Mouse (Mus musculus) MEL (cell line): ENCODE results near the gene Hacl1. TPM values are rescaled to one million over a fixed set of nuclear protein-coding genes. Genes with fewer than 3 reads are reported as not detected.

ENCODE experiments used
- DNase-seq: peaks from one replicate; pipeline ENCODE4 v3.0.0; 2011; ENCODE audit warnings: low read depth, low spot score
- H3K27ac ChIP-seq: 2 replicates; pipeline ENCODE4 v1.5.1; 2012; ENCODE audit warnings: low read depth, mild to moderate bottlenecking, control low read depth, low read length, moderate library complexity; ENCODE audit not compliant: control insufficient read depth
- H3K27me3 ChIP-seq, 2 experiments: fragments of 150-350 bp in 1 of 2; sonication (generic) in 1 of 2; 2 replicates each; pipeline ENCODE4 v1.6.1; 2012; ENCODE audit warnings: low read length in 2 of 2, mild to moderate bottlenecking in 2 of 2, improper control_type of control experiment in 1 of 2, moderate library complexity in 1 of 2; ENCODE audit not compliant: insufficient read depth in 2 of 2, control insufficient read depth in 1 of 2
- H3K36me3 ChIP-seq, 2 experiments: 2 replicates each; pipeline ENCODE4 v1.6.1; 2012 to 2014; ENCODE audit warnings: low read length in 2 of 2, improper control_type of control experiment in 1 of 2, inconsistent platforms in 1 of 2, mild to moderate bottlenecking in 1 of 2; ENCODE audit not compliant: insufficient read depth in 2 of 2, control insufficient read depth in 1 of 2
- H3K4me1 ChIP-seq, 2 experiments: fragments of 150-350 bp in 1 of 2; sonication (generic) in 1 of 2; 2 replicates each; pipeline ENCODE4 v1.6.1; 2012; ENCODE audit warnings: low read length in 2 of 2, improper control_type of control experiment in 1 of 2, mild to moderate bottlenecking in 1 of 2; ENCODE audit not compliant: insufficient read depth in 2 of 2, control insufficient read depth in 1 of 2
- H3K4me3 ChIP-seq, 2 experiments: fragments of 150-350 bp in 1 of 2; sonication (generic) in 1 of 2; 2 replicates each; pipeline ENCODE4 v1.5.1; 2012; ENCODE audit warnings: low read depth in 2 of 2, low read length in 2 of 2, mild to moderate bottlenecking in 2 of 2, moderate library complexity in 2 of 2, control low read depth in 1 of 2, improper control_type of control experiment in 1 of 2; ENCODE audit not compliant: control insufficient read depth in 1 of 2, insufficient read depth in 1 of 2
- H3K79me2 ChIP-seq: 2 replicates; pipeline ENCODE4 v1.6.1; 2012; ENCODE audit warnings: mild to moderate bottlenecking, low read length, moderate library complexity; ENCODE audit not compliant: control insufficient read depth, poor library complexity, insufficient read depth
- H3K9ac ChIP-seq: 2 replicates; pipeline ENCODE4 v1.6.1; 2012; ENCODE audit warnings: low read depth, mild to moderate bottlenecking, control low read depth, low read length, moderate library complexity; ENCODE audit not compliant: control insufficient read depth, poor library complexity, severe bottlenecking
- H3K9me3 ChIP-seq: fragments of 150-350 bp; sonication (generic); replicated peaks from 2 replicates; pipeline ENCODE4 v1.6.1; 2012; ENCODE audit warnings: mild to moderate bottlenecking, low read length, improper control_type of control experiment, moderate library complexity; ENCODE audit not compliant: insufficient read depth
- CHD1 ChIP-seq: IDR thresholded peaks from 2 replicates; pipeline ENCODE4 v1.6.1; 2012; ENCODE audit warnings: low read depth, mild to moderate bottlenecking, inconsistent platforms, low read length, improper control_type of control experiment
- CHD2 ChIP-seq: IDR thresholded peaks from 2 replicates; pipeline ENCODE4 v1.6.1; 2011; ENCODE audit warnings: low read length, improper control_type of control experiment
- JUND ChIP-seq: IDR thresholded peaks from 2 replicates; pipeline ENCODE4 v1.6.1; 2011; ENCODE audit warnings: low read depth, mild to moderate bottlenecking, improper control_type of control experiment, low read length
- KAT2A ChIP-seq: conservative IDR thresholded peaks from 2 replicates; pipeline ENCODE4 v1.6.1; 2012; ENCODE audit warnings: low read depth, low read length, improper control_type of control experiment, inconsistent platforms
- MAFK ChIP-seq: IDR thresholded peaks from 2 replicates; pipeline ENCODE4 v1.6.1; 2011; ENCODE audit warnings: low read depth, mild to moderate bottlenecking, low read length, improper control_type of control experiment, borderline replicate concordance
- NELFE ChIP-seq: IDR thresholded peaks from 2 replicates; pipeline ENCODE4 v1.6.1; 2011; ENCODE audit warnings: low read depth, low read length, improper control_type of control experiment
- NRF1 ChIP-seq: IDR thresholded peaks from 2 replicates; pipeline ENCODE4 v1.6.1; 2014; ENCODE audit warnings: low read depth, mild to moderate bottlenecking, inconsistent platforms, low read length, improper control_type of control experiment, moderate library complexity; ENCODE audit not compliant: poor library complexity, insufficient read depth, severe bottlenecking
- POLR2A ChIP-seq, 2 experiments: IDR thresholded peaks; 2 replicates each; pipeline ENCODE4 v1.6.1; 2011 to 2012; ENCODE audit warnings: low read length in 2 of 2, mild to moderate bottlenecking in 2 of 2, control low read depth in 1 of 2, improper control_type of control experiment in 1 of 2, low read depth in 1 of 2, moderate library complexity in 1 of 2; ENCODE audit not compliant: control insufficient read depth in 1 of 2, insufficient read depth in 1 of 2, poor library complexity in 1 of 2
- RAD21 ChIP-seq: IDR thresholded peaks from 2 replicates; pipeline ENCODE4 v1.6.1; 2011; ENCODE audit warnings: mild to moderate bottlenecking, low read depth, low read length, improper control_type of control experiment
- SIN3A ChIP-seq: IDR thresholded peaks from 2 replicates; pipeline ENCODE4 v1.6.1; 2012; ENCODE audit warnings: low read length, improper control_type of control experiment, inconsistent platforms
- SMC3 ChIP-seq: IDR thresholded peaks from 2 replicates; pipeline ENCODE4 v1.6.1; 2011; ENCODE audit warnings: low read depth, low read length, improper control_type of control experiment
- TBP ChIP-seq: IDR thresholded peaks from 2 replicates; pipeline ENCODE4 v1.8.0; 2011; ENCODE audit warnings: low read depth, low read length, improper control_type of control experiment
- USF2 ChIP-seq, 2 experiments: IDR thresholded peaks; 2 replicates each; pipeline ENCODE4 v1.6.1; 2011 to 2012; ENCODE audit warnings: improper control_type of control experiment in 2 of 2, low read length in 2 of 2, borderline replicate concordance in 1 of 2, inconsistent platforms in 1 of 2, low read depth in 1 of 2, mild to moderate bottlenecking in 1 of 2; ENCODE audit not compliant: insufficient read depth in 1 of 2
- ZMIZ1 ChIP-seq: IDR thresholded peaks from 2 replicates; pipeline ENCODE4 v1.6.1; 2012; ENCODE audit warnings: low read depth, mild to moderate bottlenecking, inconsistent platforms, low read length, improper control_type of control experiment, moderate library complexity
- polyA plus RNA-seq, 2 experiments: library from polyadenylated mRNA; stranded (reverse) in 1 of 2; unstranded in 1 of 2; fragments of >175 nt in 1 of 2; fragments of >200 nt in 1 of 2; gene quantifications; 2 replicates each; pipeline versions ENCODE4 v1.2.1 to v1.2.4; 2012; ENCODE audit warnings: low replicate concordance in 2 of 2, low read depth in 1 of 2; ENCODE audit not compliant: insufficient read length in 2 of 2, insufficient read depth in 1 of 2, missing spikeins in 1 of 2
- total RNA-seq: library from RNA; depleted of rRNA; stranded (reverse); fragments of 300-350 nt; gene quantifications from 2 replicates; pipeline ENCODE4 v1.2.3, GENCODE M21; 2012

Hacl1 gene
- total and polyA plus RNA-seq, 3 experiments, result 7.7 to 13.3 TPM; not detected in 1

GRCm38 (mm10) chr14:31685680-31686079 lies 44.6 kb upstream of the Hacl1 start (continued):
- TF ChIP-seq SIN3A, result peak; percentile 72
- TF ChIP-seq ZMIZ1, result no peak
- TF ChIP-seq SMC3, result peak; percentile 18; the same call in 1 of the 2 replicates
- no peak for TF ChIP-seq RAD21
- no peak for TF ChIP-seq NELFE

GRCm38 (mm10) chr14:31684343-31685040 lies 43.4 kb upstream of the Hacl1 start:
- Histone ChIP-seq H3K79me2 (no peaks in the 10 kb centered on the region), H3K27me3 (no peaks in the 10 kb centered on the region), H3K27ac (peak overlapping the region; percentile 56), H3K4me1 (peaks cover 3 to 30% of the 10 kb centered on the region in 2 experiments), H3K9ac (peak overlapping the region; percentile 51), H3K36me3 (peaks cover 0 to 13% of the 10 kb centered on the region in 2 experiments; a peak in 2 of 4 replicates), H3K4me3 (peak overlapping the region; percentile 48 to 57), H3K9me3 (no peaks in the 10 kb centered on the region)
- TF ChIP-seq JUND, result no peak
- 0 out of 2 replicates have a peak, but pooled peaks have one; percentile 19 for TF ChIP-seq NELFE
- TF ChIP-seq POLR2A (IDR thresholded peaks at IDR 0.05; ENCODE audit: control insufficient read depth in 1 of 2, insufficient read depth in 1 of 2, low read depth in 1 of 2, low read length in 2 of 2, poor library complexity in 1 of 2), result peak in 1 of 2 experiments; percentile 53; a peak in 2 of 4 replicates
- TF ChIP-seq TBP, result peak; percentile 44; the same call in 1 of the 2 replicates
- peak; percentile 72 for DNase-seq

GRCm38 (mm10) chr14:31683610-31684009 lies 42.5 kb upstream of the Hacl1 start:
- Histone ChIP-seq H3K9me3 (no peaks in the 10 kb centered on the region), H3K79me2 (no peaks in the 10 kb centered on the region), H3K4me1 (peaks cover 3 to 24% of the 10 kb centered on the region in 2 experiments), H3K4me3 (no peak overlapping the region), H3K36me3 (peaks cover 0 to 12% of the 10 kb centered on the region in 2 experiments; a peak in 2 of 4 replicates)
- DNase-seq, result no peak
- TF ChIP-seq KAT2A (no peak), MAFK (no peak), SIN3A (no peak), CHD2 (no peak), CHD1 (no peak), USF2 (IDR thresholded peaks at IDR 0.05; ENCODE audit: borderline replicate concordance in 1 of 2, insufficient read depth in 1 of 2, low read depth in 1 of 2, low read length in 2 of 2) (no peak), NRF1 (no peak)
- TF ChIP-seq, all 39 proteins: peak for 0
- Histone ChIP-seq H3K9ac (no peak overlapping the region), H3K27ac (no peak overlapping the region), H3K27me3 (no peaks in the 10 kb centered on the region)
